Mouse (Mus musculus): Measurements from ENCODE around the gene D430019H16Rik.

The D430019H16Rik gene

DNA sequence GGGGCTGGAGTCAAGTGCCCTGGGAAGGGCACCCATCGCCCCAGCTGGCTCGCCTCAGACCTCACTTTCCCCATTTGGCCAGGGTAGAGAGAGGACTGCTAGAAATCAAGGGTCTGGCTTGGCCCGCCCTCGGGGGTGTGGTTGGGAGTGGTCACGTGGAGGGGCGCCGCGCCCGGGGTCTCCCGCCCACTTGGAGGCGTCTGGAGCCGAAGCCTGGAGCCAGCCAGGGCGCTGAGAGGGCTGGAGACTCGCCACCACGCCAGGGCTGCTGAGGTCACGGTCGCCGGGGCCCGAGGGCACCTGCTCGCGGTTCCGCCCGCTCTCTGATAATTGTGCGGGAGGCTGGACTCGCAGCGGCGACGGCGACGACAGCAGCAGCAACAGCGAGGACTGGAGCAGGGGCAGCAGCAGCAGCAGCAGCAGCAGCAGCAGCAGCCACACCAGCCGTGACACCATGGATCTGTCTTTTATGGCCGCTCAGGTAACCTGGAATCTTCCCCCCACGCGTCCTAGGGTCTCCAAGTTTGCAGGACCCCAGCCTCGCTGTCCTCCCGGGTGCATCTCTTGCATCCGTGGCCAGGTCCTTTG is at the start of gene D430019H16Rik:
Gene D430019H16Rik, plus strand, starts transcription at position 187 of the 588 bp plus-strand sequence.
- peak; percentile 80 for DNase-seq (ENCODE audit: low spot score)

DNA sequence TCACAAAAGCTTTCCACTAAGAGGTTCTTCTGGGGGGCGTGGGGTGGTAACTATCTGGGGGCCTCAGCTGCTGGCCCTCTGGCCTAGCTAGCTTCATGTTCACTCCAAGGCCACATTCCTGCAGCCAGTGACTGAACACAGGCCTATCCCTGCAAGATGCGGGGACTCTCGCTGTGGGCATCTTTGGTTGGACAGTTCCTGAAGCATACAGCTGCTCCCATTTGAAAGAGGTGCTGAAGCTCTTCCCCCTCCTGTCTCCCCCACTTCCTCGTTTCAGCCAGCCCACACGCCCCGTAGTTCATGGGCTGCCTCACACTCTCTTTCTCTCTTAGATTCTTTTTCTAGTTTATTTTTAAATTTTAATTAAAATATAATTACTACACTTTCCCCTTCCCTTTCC is 47.6 kb upstream of the D430019H16Rik start:
- DNase-seq (ENCODE audit: low spot score) = no peak

DNA sequence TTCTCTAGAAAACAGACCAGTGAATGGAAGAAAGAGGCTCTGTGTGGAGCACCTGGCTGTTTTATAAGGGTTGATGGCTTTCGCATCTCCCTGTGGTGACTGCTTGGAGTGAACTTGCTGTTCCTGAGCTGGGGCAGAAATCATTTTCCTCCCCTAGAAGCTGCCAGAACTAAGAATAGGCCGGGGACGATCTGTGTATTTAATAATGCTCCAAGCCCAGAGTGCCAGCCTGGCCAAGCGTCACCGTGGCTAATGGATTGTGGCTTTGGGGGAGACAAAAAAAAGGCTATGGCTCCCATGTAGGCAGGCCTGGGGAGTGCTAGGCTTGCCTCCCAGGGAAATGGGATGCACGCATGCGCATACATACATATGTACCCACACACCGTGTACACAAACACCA is 39.7 kb upstream of the D430019H16Rik start:
- DNase-seq (ENCODE audit: low spot score) = no peak

DNA sequence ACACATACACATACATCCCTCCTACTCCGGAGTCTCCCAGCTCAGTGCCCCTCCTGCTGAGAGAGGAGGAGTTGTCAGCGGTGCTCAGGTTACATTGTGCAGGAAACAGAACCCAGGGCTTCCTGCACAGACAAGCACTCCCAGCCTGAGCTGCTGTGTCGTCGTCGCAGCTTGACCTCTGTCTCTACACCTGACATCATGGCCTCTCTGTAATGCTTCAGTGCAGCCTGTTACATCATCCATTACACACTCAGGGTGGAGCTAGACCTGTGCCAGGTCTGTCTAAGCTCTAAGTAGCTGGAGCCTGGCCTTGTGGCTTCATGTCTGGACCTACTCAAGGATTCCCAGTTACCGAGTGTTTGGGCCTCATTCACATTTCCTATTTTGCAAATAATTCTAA is 33.2 kb upstream of the D430019H16Rik start:
- DNase-seq (ENCODE audit: low spot score) = no peak

DNA sequence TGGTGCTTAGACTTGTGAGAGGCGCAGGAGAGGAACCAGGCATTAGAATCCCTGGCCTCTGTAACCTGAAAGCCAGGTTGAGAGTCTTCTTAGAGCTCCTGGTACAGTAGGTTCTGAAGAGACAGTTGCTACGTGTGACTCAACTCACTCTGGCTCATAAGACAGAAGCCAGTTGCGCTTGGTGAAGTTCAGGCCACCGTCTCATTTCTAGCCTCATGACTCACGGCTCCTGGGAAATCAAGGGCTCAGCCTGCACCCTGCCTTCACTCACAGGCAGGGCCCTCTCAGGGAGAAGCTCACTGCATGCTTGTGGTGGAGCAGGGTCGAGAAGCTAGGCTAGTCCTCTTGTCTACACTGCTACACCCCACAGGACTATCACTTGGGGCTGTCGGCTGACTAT is 27.1 kb upstream of the D430019H16Rik start:
- DNase-seq (ENCODE audit: low spot score) = no peak

DNA sequence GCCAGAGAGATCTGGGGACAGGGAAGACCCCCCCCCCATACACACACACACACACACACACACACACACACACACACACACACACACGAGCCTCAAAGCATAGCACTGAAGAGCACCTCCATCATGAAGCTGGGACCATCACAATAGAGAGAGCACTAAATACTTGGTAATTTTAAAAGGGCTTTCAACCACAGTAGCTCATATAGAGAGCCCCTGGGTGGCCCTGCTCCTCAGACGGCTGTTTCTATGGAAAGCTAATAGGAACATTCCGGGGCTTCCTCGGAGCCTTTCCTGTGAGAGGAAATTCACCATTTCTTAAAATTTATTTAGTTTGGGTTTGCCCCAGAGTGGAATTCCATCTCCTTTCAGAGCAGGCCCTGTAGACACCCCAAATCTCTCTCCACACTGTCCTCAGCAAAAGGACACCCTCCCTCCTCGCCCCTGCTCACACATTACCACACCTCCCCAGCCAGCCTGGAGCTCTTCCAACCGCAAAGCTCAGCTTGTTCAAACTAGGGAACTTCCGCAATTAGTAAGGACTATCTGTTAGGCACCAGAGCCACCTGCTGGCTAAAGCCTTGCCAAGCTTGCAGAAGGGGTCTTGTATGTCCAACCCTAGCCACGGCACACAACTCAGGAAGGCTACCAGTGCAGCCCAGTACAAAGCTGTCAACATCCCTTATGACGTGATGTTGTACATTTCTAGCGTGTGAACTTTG is 26.5 kb upstream of the D430019H16Rik start:
- peak; percentile 71 for DNase-seq (ENCODE audit: low spot score)

DNA sequence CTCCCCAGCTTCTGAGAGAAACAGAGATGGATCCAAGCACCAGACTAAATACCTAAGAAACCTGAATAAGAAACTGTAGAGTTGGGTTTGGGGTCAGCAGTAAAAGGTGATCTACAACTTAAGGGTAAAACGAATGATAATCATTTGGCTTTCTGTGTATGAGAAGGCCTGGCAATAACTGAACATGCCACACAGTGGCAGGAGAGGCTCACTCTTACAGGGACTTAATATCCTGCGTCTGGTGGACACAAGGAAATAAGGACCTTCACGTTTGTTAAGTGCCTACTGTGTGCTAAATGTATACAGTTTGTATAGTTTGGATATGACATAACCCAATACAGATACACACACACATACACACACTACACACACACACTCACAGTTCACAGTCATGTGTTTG is 21.8 kb upstream of the D430019H16Rik start:
- no peak for DNase-seq (ENCODE audit: low spot score)

DNA sequence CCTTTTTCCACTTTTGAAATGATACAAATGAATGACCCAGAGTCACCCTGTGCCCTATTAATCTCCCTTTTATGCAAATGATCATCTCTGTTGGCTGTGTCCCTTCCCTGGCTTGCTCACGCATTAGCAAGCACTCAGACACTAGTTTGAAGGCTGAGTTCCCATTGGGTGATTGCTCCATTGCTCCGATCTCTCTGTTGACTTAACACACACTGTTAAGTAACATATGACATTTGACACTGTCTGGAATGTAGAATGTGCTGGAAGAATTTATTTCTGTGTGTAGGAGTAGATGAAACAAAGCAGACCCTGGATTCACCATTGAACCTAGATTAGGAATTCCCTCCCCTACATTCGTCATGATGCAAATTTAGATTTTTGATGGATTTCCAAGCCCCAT is 20.8 kb upstream of the D430019H16Rik start:
- no peak for DNase-seq (ENCODE audit: low spot score)

DNA sequence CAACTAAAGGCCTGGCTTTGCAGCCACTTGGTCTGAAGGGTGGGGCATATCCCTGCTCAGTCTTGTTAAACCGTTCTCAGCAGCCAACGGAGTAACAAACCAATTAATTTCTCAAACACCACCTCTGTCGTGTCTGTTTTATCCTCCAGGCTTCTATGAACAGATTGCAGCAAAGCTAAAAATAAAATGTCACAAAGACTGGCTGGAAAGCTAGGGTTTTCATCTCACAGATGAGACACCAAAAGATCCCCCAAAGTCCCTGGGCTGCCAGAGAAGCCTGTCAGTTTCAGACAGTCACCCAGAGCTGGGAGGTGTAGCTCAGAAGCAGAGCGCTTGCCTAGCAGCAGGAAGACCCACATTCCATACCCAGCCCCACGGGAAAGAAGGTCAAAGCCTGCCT is 15.4 kb upstream of the D430019H16Rik start:
- no peak for DNase-seq (ENCODE audit: low spot score)

DNA sequence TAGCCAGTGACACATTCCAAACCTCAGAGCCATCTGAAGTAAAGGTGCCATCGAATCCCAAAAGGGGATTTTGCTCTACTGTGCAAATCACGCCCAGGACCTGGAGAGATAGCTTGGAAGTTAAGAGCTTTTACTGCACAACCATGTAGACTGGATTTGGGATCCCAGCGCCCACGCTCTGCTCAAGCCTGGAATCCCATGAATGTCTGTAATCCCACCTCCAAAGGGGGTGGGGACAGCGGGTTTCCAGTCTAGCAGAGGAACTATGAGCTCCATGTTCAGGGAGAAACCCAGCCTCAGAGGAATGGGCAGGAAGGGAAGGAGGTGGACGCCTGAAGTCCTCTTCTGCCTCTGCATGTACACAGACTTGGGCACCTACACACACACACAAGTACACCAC is 13.7 kb upstream of the D430019H16Rik start:
- DNase-seq (ENCODE audit: low spot score) = no peak

DNA sequence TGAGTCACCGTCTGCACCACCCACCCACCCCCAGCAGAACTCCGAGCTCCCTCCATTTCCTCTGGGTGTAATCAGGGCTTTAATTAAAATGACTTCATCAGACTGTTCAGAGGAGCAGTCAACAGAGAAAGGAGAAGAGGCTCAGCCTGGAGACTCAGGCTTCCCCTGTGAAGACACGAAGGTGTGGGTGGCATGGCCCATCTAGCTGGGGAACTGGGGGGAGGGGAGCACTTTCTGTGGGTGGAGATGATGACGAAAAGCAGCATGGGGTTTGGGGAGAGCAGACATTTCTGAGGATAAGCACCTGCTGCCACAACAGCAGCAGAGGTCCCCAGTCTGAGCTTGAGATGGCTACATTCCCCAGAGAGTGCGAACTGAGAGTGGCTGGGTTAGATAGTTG is 10.1 kb upstream of the D430019H16Rik start:
- no peak for DNase-seq (ENCODE audit: low spot score)

DNA sequence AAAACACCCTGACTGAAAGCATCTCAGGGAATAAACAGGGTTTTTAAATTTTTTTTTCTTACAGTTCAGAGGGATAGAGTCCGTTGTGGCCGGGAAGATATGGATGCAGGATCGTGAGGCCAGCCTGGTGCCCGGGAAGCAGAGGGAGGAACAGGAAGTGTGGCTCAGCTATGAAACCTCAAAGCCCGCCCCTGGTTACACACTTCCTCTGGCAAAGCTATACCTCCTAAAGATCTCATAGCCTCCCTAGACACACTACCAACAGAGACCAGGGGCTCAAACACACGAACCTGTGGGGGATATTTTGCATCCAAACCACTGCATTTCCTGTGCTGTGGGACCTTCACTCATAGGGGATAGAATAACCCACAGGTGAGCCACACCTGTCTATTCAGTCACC is 7.9 kb upstream of the D430019H16Rik start:
- DNase-seq (ENCODE audit: low spot score) = no peak

DNA sequence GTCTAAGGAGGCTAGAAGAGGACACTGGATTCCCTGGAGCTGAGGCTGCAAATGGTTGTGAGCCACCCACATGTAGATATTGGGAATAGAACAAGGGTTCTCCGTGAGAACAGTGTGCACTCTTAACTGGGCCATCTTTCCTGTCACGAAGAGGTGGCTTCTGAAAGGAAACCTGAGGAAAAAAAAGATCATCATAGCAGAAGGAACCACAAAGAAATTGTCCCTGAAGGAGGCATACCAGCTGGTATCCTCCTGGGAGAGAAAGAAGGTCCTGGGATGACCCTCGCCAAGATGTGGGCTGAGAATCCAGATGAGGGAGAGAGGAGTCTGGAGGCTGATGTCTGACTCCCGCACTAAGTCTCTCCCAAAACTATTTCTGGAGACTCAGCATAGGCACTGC is 4.4 kb upstream of the D430019H16Rik start:
- no peak for DNase-seq (ENCODE audit: low spot score)

DNA sequence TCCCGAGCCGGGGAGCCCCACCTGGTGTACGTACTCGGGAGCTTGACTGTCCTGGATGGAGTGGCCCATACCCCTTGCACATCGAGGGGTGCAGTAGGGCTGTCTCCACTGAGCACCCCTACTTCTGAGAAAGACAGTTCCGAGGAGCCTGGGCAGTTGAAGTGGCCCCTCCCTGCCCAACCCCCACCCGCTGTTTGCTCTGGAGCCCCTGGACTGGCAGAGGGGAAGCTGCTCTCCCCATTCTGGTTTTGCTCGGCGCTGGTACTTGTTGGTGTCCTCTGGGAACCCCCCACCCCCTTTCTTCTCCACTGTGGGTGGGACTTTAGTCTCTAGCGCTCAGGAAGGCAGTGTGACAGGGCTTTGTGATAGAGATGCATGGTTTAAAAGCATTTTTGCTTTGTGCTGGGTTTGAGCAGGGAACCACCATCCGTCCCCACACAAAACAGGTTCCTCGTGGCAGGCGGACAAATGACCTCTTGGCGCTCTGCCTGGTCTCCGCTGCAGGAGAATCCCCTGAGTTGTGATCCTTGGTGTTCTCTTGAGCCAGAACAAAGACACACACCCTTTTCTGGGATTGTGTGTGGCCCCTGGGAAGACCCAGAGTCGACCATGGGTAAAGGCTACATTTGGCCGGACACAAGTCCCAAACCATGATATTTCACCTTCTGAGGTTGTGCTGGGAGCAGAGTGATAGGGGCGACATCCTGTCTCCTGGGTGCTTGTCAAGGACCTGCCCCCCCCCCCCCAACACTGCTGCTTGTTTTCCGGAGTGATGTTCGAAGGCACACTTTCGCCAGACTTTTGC is 804 bp downstream of the D430019H16Rik start:
- DNase-seq (ENCODE audit: low spot score) = no peak

DNA sequence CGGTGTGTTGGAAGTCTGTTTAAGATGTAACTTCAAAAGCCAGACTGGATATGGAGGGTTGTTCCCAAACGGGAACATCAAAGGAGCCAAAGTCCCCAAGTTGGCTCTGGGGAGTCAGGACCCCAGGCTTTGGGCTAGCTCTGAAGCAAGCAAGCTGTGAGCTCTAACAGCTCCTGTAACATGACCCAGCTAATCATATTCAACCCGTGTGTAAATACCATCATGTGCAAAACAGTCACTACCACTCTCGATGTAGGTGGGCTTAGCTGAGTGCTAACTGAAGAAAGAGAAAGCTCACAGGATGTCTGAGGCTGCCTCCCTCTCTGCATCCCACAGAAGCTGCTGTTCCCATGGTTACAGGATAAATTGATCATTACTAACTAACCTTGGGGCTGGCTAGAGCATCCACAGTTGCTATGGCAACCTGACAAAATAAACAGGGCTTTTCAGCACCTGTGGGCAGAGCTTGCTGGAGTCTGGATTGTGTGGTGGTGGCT is 1.5 kb downstream of the D430019H16Rik start:
- DNase-seq (ENCODE audit: low spot score) = no peak

DNA sequence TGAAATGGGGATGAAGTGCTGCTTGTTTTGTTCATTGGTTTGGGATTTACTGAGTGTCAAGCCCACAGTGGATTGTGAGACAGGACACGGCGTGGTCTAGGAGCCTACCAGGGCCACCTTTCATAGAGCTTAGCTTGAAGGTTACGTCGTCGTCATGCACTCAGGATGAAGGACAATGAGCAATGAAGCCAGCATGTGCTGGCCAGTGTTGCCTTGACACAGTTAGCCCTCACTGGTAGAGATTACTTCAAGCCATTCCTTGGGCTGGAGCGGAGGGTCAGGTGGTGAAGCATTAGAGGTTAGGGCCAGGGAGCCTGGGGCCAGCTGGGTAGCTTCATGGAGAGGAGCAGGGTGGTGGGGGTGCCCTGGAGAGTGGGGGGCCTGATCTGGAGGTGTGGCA is 5.1 kb downstream of the D430019H16Rik start:
- DNase-seq (ENCODE audit: low spot score) = no peak

DNA sequence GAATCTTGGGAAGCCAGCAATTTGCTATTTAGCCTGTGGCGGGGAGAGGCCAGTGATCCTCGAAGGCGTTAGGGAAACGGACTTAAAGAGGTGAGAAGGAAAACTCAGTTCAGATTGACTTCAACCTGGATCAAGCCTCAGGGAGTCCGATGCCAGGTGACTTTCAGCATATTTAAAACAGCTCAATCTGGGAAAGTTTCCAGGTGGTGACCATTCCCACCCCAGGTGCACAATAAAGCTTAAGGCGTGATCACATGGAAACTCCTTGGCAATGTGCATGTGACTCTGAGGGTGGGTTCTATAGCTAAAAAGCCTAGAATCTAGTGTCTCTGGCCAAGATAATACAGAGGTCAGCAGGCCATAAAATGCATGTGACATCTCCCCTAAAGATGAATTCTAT is 7.4 kb downstream of the D430019H16Rik start:
- no peak for DNase-seq (ENCODE audit: low spot score)

DNA sequence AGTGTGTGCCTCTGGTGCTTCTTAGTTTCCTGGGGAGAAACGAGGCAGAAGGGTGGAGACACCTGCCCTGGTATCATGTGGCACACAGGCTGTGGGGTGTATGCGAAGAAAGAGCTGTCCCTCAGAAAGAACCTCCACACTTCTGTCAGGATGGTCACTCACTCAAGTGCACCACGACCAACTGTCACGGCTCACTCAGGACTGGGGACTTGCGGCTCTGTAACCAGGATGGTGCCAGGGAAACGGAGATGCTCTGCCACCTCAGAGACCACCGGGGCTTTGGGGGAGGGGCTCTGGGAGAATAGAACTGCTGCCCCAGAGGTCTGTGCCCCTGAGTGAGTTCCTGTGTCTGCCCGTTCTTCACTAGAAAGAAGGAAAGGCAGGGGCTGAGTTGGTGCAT is 15.4 kb downstream of the D430019H16Rik start:
- no peak for DNase-seq (ENCODE audit: low spot score)

DNA sequence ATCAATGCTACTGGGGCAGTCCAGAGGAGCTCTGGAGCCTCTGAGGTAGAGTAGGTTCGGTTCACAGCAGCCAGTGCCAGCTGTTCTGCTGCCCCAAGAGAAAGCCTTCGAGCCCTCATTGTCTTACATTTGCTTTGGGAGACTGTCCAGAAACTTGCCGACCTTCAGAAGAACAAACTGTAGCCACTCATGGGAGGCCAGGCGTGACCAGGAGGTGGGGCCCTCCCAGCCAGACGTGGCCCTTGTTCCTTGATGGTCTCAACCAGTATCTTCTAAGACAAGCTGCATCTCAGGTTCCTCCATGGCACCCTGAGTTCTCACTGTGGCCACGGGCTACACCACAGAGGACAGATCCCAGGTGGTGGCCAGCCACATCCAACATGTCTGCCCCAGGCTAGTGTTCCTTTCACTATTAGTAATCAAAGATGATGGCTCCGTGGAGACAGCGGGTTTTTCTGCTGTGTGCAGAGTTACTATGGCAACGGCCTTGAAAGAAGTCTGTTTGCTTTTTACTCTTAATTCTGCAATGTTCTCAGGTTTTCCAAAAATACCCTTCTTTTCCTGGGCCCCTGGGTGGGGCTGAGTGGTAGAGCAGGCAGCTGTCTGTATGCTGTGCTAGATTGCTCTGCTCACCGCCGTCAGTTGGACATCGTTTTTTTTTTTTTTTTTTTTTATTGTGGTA is 21.7 kb downstream of the D430019H16Rik start:
- no peak for DNase-seq (ENCODE audit: low spot score)

DNA sequence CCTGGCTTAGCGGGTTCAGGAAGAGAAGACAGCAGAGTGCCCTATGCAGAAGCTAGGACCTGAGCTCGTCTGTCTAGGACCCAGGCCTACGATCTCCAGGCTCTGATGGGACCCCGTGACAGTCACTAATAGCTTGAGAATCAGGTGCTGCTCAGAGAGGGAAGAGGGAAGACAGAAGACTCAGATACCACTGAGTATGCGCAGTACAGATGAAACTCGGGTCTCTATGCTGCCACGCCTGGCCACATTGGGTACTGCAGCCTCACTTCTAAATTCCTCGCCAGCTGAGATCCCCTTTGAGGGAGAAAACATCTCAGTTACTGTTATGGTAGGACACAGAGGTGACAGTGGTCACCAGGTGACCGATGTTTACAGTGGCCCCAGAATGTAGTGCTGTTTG is 22.8 kb downstream of the D430019H16Rik start:
- DNase-seq (ENCODE audit: low spot score) = peak; percentile 52

DNA sequence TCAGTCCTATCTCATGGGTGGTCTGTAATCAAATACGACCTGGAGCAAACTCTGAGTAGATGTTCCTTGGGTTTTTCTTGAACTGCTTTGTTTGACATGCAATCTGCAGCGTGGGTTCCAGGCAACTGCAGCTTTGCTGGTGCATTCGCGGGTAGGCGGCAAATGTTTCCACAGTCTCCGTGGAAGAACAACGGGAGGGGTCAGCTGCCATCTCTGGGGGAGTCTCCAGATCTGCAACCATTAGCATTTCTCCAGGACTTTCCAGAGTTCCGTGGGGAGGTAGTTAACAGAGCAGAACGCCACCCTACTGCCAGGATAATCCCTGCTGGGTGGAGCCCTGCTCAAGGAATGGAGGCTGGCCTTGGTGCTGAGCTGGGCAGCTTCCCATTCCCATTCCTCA is 23.3 kb downstream of the D430019H16Rik start:
- DNase-seq (ENCODE audit: low spot score) = no peak

DNA sequence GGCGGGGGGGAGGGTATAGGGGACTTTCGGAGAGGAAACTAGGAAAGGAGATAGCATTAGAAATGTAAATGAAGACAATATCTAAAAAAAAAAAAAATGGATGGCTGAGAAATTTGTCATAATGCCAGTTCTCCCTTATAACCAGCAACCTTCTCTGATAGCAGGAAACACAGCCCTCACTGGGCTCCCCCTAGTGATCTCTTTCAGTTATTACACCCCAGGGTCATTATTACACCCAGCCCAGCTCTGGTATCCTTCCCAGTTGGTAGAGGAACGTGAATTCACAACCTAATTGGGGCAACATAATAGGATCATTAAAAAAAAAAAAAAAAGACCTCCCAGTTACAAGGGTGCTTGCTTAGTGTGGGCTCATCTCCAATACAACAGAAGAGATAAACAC is 29.8 kb downstream of the D430019H16Rik start:
- peak; percentile 31 for DNase-seq (ENCODE audit: low spot score)

All from lung, postnatal 25 days (tissue).